Mouse (Mus musculus) kidney, postnatal 0 days (tissue): ENCODE measurements at regions not wholly inside any gene's neighbourhood (a gene's known extent, or its start where the extent isn't known, plus 50 kb on each side); places are given as distances from the start of the nearest gene placed in this dataset.

Experiments
- ATAC-seq: fragments of 200-750 bp; cut with Nextera tagmentation; replicated peaks from 2 replicates; pipeline ENCODE4 v1.8.0; 2017; ENCODE audit warnings: low read depth, moderate number of reproducible peaks, moderate TSS enrichment, moderate library complexity; ENCODE audit not compliant: low FRiP score
- DNase-seq: peaks from one replicate; pipeline ENCODE4 v3.0.0-alpha.2; 2016; ENCODE audit warnings: low spot score
- H3K27ac ChIP-seq: fragments of 300-500 bp; sonication (generic); 2 replicates; pipeline ENCODE4 v1.5.1; 2014; ENCODE audit warnings: mild to moderate bottlenecking
- H3K27me3 ChIP-seq: fragments of 300-500 bp; sonication (generic); 2 replicates; pipeline ENCODE4 v1.6.1; 2014; ENCODE audit warnings: low read length, mixed read lengths; ENCODE audit not compliant: insufficient read depth
- H3K36me3 ChIP-seq: fragments of 300-500 bp; sonication (generic); 2 replicates; pipeline ENCODE4 v1.6.1; 2014; ENCODE audit warnings: low read length, mixed read lengths; ENCODE audit not compliant: insufficient read depth
- H3K4me1 ChIP-seq: fragments of 300-500 bp; sonication (generic); replicated peaks from 2 replicates; pipeline ENCODE4 v1.6.1; 2014; ENCODE audit warnings: antibody characterized with exemption, low read length, mixed read lengths; ENCODE audit not compliant: insufficient read depth
- H3K4me2 ChIP-seq: fragments of 300-500 bp; sonication (generic); 2 replicates; pipeline ENCODE4 v1.6.1; 2014; ENCODE audit warnings: mild to moderate bottlenecking, low read length, moderate library complexity, mixed read lengths
- H3K4me3 ChIP-seq: fragments of 300-500 bp; sonication (generic); replicated peaks from 2 replicates; pipeline ENCODE4 v1.5.1; 2014; ENCODE audit warnings: low read depth, low read length
- H3K9ac ChIP-seq: fragments of 300-500 bp; sonication (generic); 2 replicates; pipeline ENCODE4 v1.6.1; 2014; ENCODE audit warnings: low read depth, low read length
- H3K9me3 ChIP-seq: fragments of 300-500 bp; sonication (generic); replicated peaks from 2 replicates; pipeline ENCODE4 v1.6.1; 2016; ENCODE audit warnings: low read length, inconsistent platforms, mixed read lengths
- CTCF ChIP-seq: IDR thresholded peaks from 2 replicates; pipeline ENCODE4 v1.5.1; 2016; ENCODE audit warnings: antibody characterized with exemption, low read depth, mild to moderate bottlenecking, moderate library complexity
- WGBS: fragments of 180-500 bp; shearing (Covaris S2); extraction: QIAGEN DNeasy Blood & Tissue Kit; methylation state at CpG from one replicate; pipeline ENCODE4 v1.1.7; 2014; 5-methylcytosine and 5-hydroxymethylcytosine counted together

DNA sequence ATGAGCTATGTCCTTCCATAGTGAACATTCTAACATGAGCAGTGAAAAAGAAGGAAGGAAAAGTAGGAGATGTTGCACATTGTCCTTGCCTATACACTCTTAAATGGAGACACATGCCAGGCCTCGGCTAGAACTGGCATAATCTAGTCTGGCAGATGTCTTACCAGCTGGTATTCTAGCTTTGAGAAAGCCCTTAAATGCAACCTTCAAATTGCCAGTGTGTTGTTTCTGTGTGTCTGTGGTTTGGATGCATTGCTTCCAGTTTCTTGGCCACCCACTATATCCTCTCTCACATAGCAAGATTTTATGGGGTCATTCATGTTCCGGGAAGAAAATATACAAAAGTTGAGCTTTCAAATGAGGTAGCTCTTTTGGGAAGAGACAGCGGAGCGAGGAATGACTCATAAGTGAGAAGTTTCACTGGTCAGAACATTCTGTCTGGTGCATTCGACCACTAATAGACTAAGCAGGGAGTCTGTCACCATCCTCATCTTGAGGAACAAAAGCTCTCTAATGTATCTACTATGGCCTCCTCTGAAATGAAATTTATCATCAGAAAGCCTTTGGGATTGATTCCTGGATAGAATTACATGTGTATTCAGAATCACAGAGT is 91.0 kb upstream of the Acsl4 start:
- H3K27me3 ChIP-seq: no peaks in the 10 kb centered on the region
- H3K27ac ChIP-seq: no peak overlapping the region
- ATAC-seq (no peak), DNase-seq (no peak)
- no peaks in the 10 kb centered on the region for H3K4me1 ChIP-seq
- no peak for TF ChIP-seq CTCF
- no peaks in the 10 kb centered on the region for H3K36me3 ChIP-seq
- no peak overlapping the region for H3K4me2 ChIP-seq
- H3K4me3 ChIP-seq: no peak overlapping the region
- WGBS: 83% methylated on average over 5 of the region's 5 CpGs
- H3K9ac ChIP-seq: no peak overlapping the region
- no peaks in the 10 kb centered on the region for H3K9me3 ChIP-seq

DNA sequence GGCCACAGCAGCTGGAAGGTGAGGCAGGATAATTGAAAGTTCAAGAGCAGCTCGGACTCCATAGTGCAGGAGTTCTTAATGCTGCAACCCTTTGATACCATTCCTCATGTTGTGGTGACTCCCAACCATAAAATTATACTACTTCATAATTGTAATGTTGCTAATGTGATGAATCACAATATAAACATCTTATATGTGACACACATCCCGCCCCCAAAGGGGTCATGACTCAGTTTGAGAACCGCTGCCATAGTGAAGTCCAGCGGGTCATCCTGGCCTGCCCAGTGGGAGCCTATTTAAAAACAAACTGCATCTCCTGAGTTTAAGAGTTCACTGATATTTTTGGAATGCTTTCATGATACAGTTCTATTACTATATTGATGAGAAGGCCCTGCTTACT is 97.7 kb upstream of the Acsl4 start:
- no peaks in the 10 kb centered on the region for H3K4me1 ChIP-seq
- ATAC-seq: no peak
- H3K27me3 ChIP-seq: no peaks in the 10 kb centered on the region
- no peak overlapping the region for H3K27ac ChIP-seq
- no peak overlapping the region for H3K4me2 ChIP-seq
- no peak overlapping the region for H3K9ac ChIP-seq
- no peak overlapping the region for H3K4me3 ChIP-seq
- WGBS: 70% methylated on average over 4 of the region's 4 CpGs
- no peak for TF ChIP-seq CTCF
- DNase-seq: no peak
- H3K36me3 ChIP-seq: no peaks in the 10 kb centered on the region
- H3K9me3 ChIP-seq: no peaks in the 10 kb centered on the region

DNA sequence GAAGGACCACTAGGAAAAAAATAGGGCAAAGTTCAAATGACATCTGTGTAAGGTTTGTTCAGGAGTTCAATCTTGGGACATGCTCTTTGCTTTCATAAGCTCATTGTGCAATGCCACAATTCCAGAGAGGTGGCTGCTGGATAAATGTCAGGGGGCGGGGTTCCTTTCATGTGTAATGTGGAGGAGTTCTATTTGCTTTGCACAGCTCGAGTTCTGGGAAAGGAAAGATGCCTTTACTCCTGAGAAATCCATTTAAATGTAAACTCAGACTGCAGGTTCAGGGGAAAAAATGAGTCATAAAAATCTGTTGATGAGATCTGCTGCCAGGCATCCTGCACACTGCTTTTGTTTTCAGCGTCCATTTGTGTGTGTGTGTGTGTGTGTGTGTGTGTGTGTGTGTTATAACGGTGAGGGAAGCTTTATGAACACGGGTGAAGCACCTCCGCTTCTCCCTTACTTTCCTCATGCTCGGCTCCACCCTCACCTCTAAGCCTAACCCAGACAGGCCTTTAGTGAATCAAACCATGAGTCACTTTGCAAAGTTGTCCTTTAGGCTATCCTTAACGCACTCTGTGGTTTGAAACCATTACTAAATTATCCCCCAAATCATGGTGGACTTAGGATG is 99.9 kb upstream of the Acsl4 start:
- peak; percentile 27 for DNase-seq
- 51% methylated on average over 8 of the region's 8 CpGs for WGBS

DNA sequence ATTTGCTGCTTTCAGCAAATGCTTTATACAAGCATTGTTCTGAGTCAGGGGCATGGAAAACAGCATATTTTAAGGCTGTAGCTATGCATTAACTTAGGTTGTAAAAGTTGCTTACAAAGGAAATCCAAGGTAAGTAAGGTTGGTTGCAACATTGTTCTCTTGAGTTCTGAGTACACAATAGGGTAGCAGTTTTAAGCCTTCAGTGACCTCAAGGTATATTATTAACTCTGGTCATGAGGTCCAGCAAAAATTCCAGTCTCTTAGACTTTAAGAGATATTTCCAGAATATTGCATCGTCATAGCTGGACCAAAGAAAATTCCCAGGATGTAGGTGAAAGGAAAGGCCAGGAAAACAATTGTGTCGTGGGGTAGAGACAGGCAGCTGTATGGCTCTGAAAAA is 110.8 kb upstream of the Acsl4 start:
- H3K4me3 ChIP-seq: no peak overlapping the region
- DNase-seq: no peak
- no peaks in the 10 kb centered on the region for H3K9me3 ChIP-seq
- H3K27me3 ChIP-seq: no peaks in the 10 kb centered on the region
- H3K9ac ChIP-seq: no peak overlapping the region
- H3K4me1 ChIP-seq: no peaks in the 10 kb centered on the region
- peak; percentile 57; the same call in 1 of the 2 replicates for ATAC-seq
- H3K4me2 ChIP-seq: no peak overlapping the region
- 64% methylated on average over 2 of the region's 2 CpGs for WGBS
- H3K27ac ChIP-seq: no peak overlapping the region
- no peaks in the 10 kb centered on the region for H3K36me3 ChIP-seq
- no peak for TF ChIP-seq CTCF

More for the DNA sequence above, 99.9 kb upstream of the Acsl4 start:
- Histone ChIP-seq H3K9me3 (no peaks in the 10 kb centered on the region), H3K4me3 (no peak overlapping the region), H3K27ac (no peak overlapping the region), H3K4me2 (no peak overlapping the region), H3K36me3 (no peaks in the 10 kb centered on the region), H3K9ac (no peak overlapping the region), H3K27me3 (no peaks in the 10 kb centered on the region), H3K4me1 (no peaks in the 10 kb centered on the region)
- no peak for TF ChIP-seq CTCF
- no peak for ATAC-seq

DNA sequence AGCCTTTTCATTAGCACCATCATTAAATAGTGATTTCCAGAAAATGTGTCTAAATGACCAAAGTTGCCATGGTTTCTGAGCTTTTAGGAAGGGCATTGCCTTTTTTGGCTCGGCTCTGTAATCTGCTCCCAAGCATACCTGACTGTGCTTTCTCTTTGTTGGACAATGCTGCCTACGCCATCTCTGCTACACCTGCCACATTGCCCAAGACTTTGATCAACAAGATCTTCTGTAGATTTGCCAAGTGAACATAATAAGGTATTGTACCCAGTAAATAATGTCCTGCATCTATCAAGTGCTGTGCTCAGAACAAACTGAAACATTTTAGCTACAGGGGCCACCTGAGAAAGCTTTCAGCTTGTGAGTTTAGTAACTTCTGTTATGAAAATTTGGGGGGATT is 114.6 kb upstream of the Acsl4 start:
- 72% methylated on average over 2 of the region's 2 CpGs for WGBS
- H3K4me1 ChIP-seq: no peaks in the 10 kb centered on the region
- TF ChIP-seq CTCF: no peak
- no peak overlapping the region for H3K9ac ChIP-seq
- no peak overlapping the region for H3K4me3 ChIP-seq
- DNase-seq (no peak), ATAC-seq (no peak)
- H3K4me2 ChIP-seq: no peak overlapping the region
- no peak overlapping the region for H3K27ac ChIP-seq
- H3K9me3 ChIP-seq: no peaks in the 10 kb centered on the region
- H3K27me3 ChIP-seq: no peaks in the 10 kb centered on the region
- no peaks in the 10 kb centered on the region for H3K36me3 ChIP-seq

DNA sequence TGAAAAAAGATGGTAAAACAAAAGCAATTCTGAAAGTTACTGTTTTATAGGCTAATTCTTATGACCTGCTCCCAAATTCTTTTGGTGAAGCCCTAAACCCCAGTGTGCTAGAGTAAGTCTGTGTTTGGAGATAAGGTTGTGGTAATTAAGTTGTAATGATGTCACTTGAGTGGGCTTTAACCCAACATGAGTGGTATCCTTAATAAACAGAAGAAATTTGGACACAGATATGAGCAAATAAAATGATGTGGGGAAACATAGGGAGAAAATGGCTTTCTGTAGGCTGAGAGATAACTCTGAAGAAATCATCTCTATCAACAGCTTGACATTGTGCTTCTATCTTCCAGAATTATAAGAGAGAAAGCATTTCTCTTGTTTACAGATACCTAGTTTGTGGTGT is 117.1 kb upstream of the Acsl4 start:
- no peak overlapping the region for H3K4me2 ChIP-seq
- no peak for TF ChIP-seq CTCF
- no peak for ATAC-seq

More for the DNA sequence above, 117.1 kb upstream of the Acsl4 start:
- Histone ChIP-seq H3K4me1 (no peaks in the 10 kb centered on the region), H3K27ac (no peak overlapping the region), H3K36me3 (no peaks in the 10 kb centered on the region), H3K4me3 (no peak overlapping the region), H3K9me3 (no peaks in the 10 kb centered on the region), H3K9ac (no peak overlapping the region), H3K27me3 (no peaks in the 10 kb centered on the region)
- DNase-seq: no peak
